Mouse (Mus musculus): ENCODE results near the gene Ephb4.
A peak's percentile ranks its signal among the peaks of the same experiment; 100 is the strongest.

Ephb4 gene

GRCm38 (mm10) chr5:137334317-137334716 lies 15.6 kb upstream of the Ephb4 start:
- DNase-seq (ENCODE audit: low spot score in 2 of 2) = no peak

DNA sequence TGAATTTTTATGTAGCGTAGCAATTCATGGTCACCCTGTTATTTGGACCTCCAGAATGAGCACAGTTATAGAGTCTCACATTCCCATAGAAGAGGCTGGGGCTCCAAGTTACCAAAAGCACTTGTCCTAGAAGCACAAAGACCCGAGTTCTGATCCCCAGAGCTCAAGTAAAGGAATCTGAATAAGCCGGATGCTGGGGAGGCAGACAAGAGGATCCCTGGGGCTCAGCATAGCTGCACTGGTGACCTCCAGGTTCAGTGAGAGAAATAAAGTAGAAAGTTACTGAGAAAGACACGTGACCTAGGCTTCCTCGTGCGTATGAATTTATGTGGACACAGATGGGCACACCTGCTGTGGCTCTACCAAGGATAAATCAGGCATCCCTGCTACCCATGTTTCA lies 14.8 kb upstream of the Ephb4 start:
- no peak for DNase-seq (ENCODE audit: low spot score in 2 of 2)

- DNase-seq (ENCODE audit: low spot score in 2 of 2) = no peak
Observed at GRCm38 (mm10) chr5:137337190-137337589, 12.7 kb upstream of the Ephb4 start.

GRCm38 (mm10) chr5:137338256-137338655 lies 11.7 kb upstream of the Ephb4 start:
- DNase-seq (ENCODE audit: low spot score in 2 of 2) = peak; percentile 89 to 91

DNA sequence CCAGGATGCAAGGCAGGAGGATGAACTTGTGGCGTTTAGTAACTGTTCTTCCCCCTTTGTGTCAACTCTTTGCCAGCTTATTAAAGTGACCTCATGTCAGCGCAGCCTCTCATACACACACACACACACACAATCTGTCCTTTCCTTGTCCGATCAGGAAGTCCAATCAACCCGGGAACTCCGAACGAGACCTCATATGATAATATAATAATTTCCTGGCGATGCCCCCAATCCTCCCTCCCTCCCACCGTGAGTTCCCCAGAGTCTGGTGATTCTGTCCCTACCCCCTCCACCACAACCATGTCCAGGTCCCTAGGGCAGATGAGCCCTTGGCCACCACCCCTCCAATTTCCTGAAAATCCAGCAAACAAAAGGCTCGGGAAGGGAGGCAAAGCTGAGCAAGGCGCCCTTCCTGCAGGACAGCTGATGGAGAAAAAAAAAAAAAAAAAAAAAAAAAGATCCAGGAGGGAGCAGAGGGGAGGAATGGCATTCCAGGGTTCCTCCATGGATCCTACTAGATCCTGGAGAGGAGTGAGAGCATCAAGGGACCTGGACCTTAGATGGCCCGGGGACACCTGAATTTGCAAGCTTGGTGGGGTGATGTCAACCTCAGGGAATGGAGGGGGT lies 11.1 kb upstream of the Ephb4 start:
- DNase-seq (ENCODE audit: low spot score in 2 of 2) = peak; percentile 78 to 88

- DNase-seq (ENCODE audit: low spot score in 2 of 2) = peak; percentile 81 to 87
Observed at GRCm38 (mm10) chr5:137339290-137339979, 10.5 kb upstream of the Ephb4 start.

- DNase-seq (ENCODE audit: low spot score in 2 of 2) = no peak
Observed at GRCm38 (mm10) chr5:137340222-137340621, 9.7 kb upstream of the Ephb4 start.

DNA sequence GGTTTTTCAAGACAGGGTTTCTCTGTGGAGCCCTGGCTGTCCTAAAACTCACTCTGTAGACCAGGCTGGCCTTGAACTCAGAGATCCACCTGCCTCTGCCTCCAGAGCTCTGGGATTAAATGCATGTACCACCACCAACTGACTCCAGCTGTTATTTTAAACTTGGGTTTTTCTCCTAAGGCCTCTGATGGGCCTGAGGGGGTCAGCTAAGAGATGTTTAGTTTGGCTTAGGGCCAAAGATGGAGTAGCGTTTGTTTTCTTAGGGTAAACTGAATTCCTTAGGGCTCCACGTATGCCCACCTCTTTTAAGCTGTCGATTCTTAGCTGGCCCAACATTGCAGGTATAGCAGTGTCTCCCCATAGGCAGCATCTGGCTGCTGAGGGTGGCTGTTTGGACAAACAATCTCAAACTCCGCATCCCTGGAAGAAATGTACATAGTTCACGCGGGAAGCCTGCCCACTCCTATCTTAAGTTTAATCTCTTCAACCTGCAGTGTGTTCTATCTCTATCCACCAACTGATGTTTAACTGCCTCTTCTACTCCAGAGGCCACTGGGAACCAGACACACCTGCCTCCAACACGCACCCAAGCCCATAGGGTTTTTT lies 7.4 kb upstream of the Ephb4 start:
- DNase-seq (ENCODE audit: low spot score in 2 of 2) = no peak

DNA sequence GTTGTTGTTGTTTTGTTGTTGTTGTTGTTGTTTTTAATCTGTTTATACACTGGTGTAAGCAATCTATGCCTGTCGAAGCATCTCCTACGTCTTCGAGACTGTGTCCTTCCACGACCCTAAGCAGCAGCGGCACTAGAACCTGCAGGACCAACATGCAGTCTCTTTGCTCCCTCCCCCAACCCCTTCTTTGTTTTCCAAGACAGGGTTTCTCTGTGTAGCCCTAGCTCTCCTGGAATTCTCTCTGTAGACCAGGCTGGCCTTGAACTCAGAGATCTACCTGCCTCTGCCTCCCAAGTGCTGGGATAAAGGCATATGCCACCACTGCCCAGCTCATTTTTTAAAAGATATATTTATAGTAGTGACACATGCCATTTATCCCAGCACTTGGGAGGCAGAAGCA lies 6.5 kb upstream of the Ephb4 start:
- no peak for DNase-seq (ENCODE audit: low spot score in 2 of 2)

GRCm38 (mm10) chr5:137343869-137344268 lies 6.0 kb upstream of the Ephb4 start:
- DNase-seq (ENCODE audit: low spot score in 2 of 2) = no peak

DNA sequence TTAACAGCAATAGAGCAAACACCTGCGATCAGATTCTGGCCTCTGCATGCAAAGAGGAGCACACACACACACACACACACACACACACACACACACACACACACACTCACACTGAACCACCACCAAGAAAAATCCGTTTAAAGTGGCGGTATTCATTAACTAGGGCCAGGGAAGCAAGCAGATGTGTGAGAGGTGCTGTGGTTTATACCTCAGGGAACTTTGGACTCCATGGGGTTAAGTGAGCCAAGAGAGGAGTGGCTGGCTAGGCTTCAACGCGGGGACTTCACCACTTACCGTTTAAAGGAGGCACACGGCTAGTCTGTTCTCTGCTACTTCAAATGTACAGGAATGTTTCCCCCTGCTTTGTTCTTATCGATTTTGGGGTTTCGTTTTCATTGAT lies 4.1 kb upstream of the Ephb4 start:
- DNase-seq (ENCODE audit: low spot score in 2 of 2) = no peak

- no peak for DNase-seq (ENCODE audit: low spot score in 2 of 2)
Observed at GRCm38 (mm10) chr5:137346388-137346787, 3.5 kb upstream of the Ephb4 start.

DNA sequence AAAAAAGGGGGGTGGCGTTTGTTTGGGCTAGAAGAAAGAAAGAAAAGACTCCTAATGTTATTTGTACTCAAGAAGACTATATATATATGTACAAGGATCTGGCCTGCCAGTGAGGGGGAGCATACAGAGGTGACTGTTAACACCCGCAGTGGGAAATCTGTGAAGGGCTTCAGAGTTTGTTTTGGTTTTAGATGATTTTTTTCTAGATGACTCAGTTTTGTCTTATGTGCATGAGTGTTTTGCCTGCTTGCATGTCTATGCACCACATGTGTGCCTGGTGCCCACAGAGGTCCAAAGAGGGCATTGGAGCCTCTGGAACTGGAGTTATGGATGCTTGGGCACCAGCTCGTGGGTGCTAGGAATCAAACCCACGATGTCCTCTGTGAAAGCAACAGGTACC lies 2.9 kb upstream of the Ephb4 start:
- DNase-seq (ENCODE audit: low spot score in 2 of 2) = no peak

GRCm38 (mm10) chr5:137347856-137348255 lies 2.1 kb upstream of the Ephb4 start:
- DNase-seq (ENCODE audit: low spot score in 2 of 2) = peak; percentile 26 to 41

GRCm38 (mm10) chr5:137348482-137349383 lies 1.2 kb upstream of the Ephb4 start:
- peak; percentile 87 to 91 for DNase-seq (ENCODE audit: low spot score in 2 of 2)

- DNase-seq (ENCODE audit: low spot score in 2 of 2) = no peak
Observed at GRCm38 (mm10) chr5:137350205-137351057, 522 bp downstream of the Ephb4 start.

GRCm38 (mm10) chr5:137351058-137351380 lies 1.1 kb downstream of the Ephb4 start:
- DNase-seq (ENCODE audit: low spot score in 2 of 2) = no peak

- DNase-seq (ENCODE audit: low spot score in 2 of 2) = no peak
Observed at GRCm38 (mm10) chr5:137351394-137351793, 1.5 kb downstream of the Ephb4 start.

DNA sequence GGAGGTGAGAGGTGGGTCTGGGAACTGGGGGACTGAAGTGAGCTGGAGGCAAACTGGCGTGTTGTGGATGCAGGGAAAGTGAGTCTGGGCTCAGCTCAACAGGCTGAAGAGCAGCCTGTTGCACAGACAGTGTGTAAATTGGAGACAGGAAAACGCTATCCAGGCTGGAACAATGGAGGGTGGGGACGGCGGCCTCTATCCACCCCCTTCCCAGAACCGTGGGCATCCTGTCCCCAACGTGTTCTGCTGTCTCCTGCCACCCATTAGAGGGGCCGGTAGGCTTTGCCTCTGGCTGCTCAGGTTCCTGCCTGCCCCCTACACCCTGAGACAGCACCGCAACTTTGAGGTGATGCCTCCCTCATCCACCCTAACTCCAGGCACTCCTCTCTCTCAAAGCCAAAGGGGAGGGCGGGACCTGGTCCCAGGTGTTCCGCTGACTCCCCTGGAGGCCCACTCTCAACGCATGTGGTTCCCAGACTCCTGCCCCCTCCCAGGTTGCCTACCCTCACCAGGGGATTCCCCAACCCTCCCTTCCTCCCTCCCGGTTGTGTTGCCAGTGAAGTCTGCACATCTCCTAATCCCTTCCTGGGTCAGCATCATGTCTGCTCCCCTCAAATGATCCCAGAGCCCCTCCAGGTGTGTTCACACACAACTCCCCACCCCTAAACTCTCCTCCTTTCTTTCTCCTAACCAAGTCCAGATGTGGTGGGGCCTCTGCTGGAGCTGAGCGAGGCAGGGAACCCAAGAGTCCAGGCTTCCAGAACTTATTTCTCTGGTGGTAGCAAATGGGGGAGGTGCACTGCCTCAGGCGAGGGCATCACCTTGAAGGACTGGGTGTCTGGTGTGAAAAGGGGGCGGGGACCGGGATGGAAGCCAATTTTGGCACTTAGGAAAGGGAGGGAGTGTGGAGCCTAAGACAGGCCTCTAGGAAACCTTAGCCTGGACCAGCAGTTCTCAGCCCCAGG lies 2.4 kb downstream of the Ephb4 start:
- peak; percentile 60 to 74 for DNase-seq (ENCODE audit: low spot score in 2 of 2)

- DNase-seq (ENCODE audit: low spot score in 2 of 2) = no peak
Observed at GRCm38 (mm10) chr5:137354091-137354490, 4.2 kb downstream of the Ephb4 start.
